Comparison of ENCODE assay signal across 8 mouse cellular contexts in genomic region chr6:137560358-137560859, GRCm38 (mm10).
DNase-seq lines count a peak whose midpoint lies in the region; ATAC-seq lines count a peak whose summit lies in the region.

No protein-coding gene starts in this region.

- peak; percentile 46 for DNase-seq in adrenal gland, adult 2 months
- DNase-seq in adrenal gland, adult 18-20 months (ENCODE audit: low spot score in 2 of 2), result no peak
- DNase-seq in embryonic facial prominence, embryonic 11.5 days (ENCODE audit: low spot score), result peak; percentile 59
- DNase-seq in kidney, postnatal 14 days, result peak; percentile 49
- no peak for DNase-seq in thymus, adult 18-20 months
- no peak for DNase-seq in left cerebral cortex, postnatal 4 days

- no peak overlapping the region for H3K9ac ChIP-seq in embryonic facial prominence, embryonic 11.5 days (replicated peaks; ENCODE audit: low read length)
- peak overlapping the region; percentile 59 for H3K9ac ChIP-seq in heart, embryonic 13.5 days
- H3K9ac ChIP-seq in neural tube, embryonic 14.5 days (replicated peaks; ENCODE audit: low read depth, low read length), result no peak overlapping the region

- no peaks in the 10 kb centered on the region for H3K4me1 ChIP-seq in embryonic facial prominence, embryonic 11.5 days (ENCODE audit: control insufficient read depth, insufficient read depth, low read length)
- H3K4me1 ChIP-seq in heart, embryonic 13.5 days, result peaks cover 38% of the 10 kb centered on the region
- H3K4me1 ChIP-seq in neural tube, embryonic 14.5 days (ENCODE audit: control insufficient read depth, insufficient read depth, low read length), result peaks cover 3% of the 10 kb centered on the region; the same call in 1 of the 2 replicates

- intact Hi-C loops in left cerebral cortex, postnatal 4 days (cut with DNase I), result no loop called here

- no peaks in the 10 kb centered on the region for H3K36me3 ChIP-seq in embryonic facial prominence, embryonic 11.5 days (replicated peaks; ENCODE audit: control insufficient read depth, insufficient read depth, low read depth, low read length)
- H3K36me3 ChIP-seq in heart, embryonic 13.5 days, result no peaks in the 10 kb centered on the region
- no peaks in the 10 kb centered on the region for H3K36me3 ChIP-seq in neural tube, embryonic 14.5 days (ENCODE audit: control insufficient read depth, insufficient read depth, low read length)

- peak overlapping the region; percentile 38; the same call in 1 of the 2 replicates for H3K27ac ChIP-seq in embryonic facial prominence, embryonic 11.5 days (replicated peaks; ENCODE audit: low read depth, low read length)
- H3K27ac ChIP-seq in heart, embryonic 13.5 days (replicated peaks), result peak overlapping the region; percentile 65
- H3K27ac ChIP-seq in neural tube, embryonic 14.5 days (ENCODE audit: low read depth, low read length), result no peak overlapping the region

- no peak; the same call in 1 of the 2 replicates for ATAC-seq in embryonic facial prominence, embryonic 11.5 days (replicated peaks; ENCODE audit: insufficient number of reproducible peaks, low FRiP score, low TSS enrichment, low read depth)
- no peak for ATAC-seq in heart, embryonic 13.5 days (ENCODE audit: extremely low read depth, insufficient number of reproducible peaks, low FRiP score, low TSS enrichment)
- peak; percentile 78; the same call in 1 of the 2 replicates for ATAC-seq in neural tube, embryonic 14.5 days (ENCODE audit: low read depth)

- H3K4me3 ChIP-seq in embryonic facial prominence, embryonic 11.5 days (ENCODE audit: low read depth, low read length), result no peak overlapping the region
- H3K4me3 ChIP-seq in heart, embryonic 13.5 days, result no peak overlapping the region
- no peak overlapping the region for H3K4me3 ChIP-seq in neural tube, embryonic 14.5 days (ENCODE audit: low read depth, low read length)

- 25% methylated on average over 12 of the region's 12 CpGs for WGBS in embryonic facial prominence, embryonic 11.5 days
- WGBS in heart, embryonic 13.5 days, result 38% methylated on average over 12 of the region's 12 CpGs
- 29% methylated on average over 12 of the region's 12 CpGs for WGBS in neural tube, embryonic 14.5 days

- no peak overlapping the region for H3K4me2 ChIP-seq in embryonic facial prominence, embryonic 11.5 days (ENCODE audit: low read depth, low read length)
- H3K4me2 ChIP-seq in heart, embryonic 13.5 days, result peak overlapping the region; percentile 44
- no peak overlapping the region for H3K4me2 ChIP-seq in neural tube, embryonic 14.5 days (ENCODE audit: low read depth, low read length)

- H3K27me3 ChIP-seq in embryonic facial prominence, embryonic 11.5 days (ENCODE audit: control insufficient read depth, insufficient read depth, low read length), result no peaks in the 10 kb centered on the region
- H3K27me3 ChIP-seq in heart, embryonic 13.5 days (replicated peaks), result no peaks in the 10 kb centered on the region
- H3K27me3 ChIP-seq in neural tube, embryonic 14.5 days (ENCODE audit: control insufficient read depth, insufficient read depth, low read length), result no peaks in the 10 kb centered on the region

- H3K9me3 ChIP-seq in embryonic facial prominence, embryonic 11.5 days (replicated peaks; ENCODE audit: control insufficient read depth, low read length), result no peaks in the 10 kb centered on the region
- no peaks in the 10 kb centered on the region for H3K9me3 ChIP-seq in heart, embryonic 13.5 days
- H3K9me3 ChIP-seq in neural tube, embryonic 14.5 days (ENCODE audit: control insufficient read depth, low read length), result no peaks in the 10 kb centered on the region

Comparison
In these comparisons a context has a peak if more than half of its experiments do, and no peak if none do; other contexts are left out.
1. DNase-seq: peak in adrenal gland, adult 2 months (single experiment), embryonic facial prominence, embryonic 11.5 days (single experiment) and kidney, postnatal 14 days (single experiment); none in adrenal gland, adult 18-20 months (0 of 2), thymus, adult 18-20 months (0 of 2) and left cerebral cortex, postnatal 4 days (single experiment).